Mouse (Mus musculus): ENCODE data around the gene A930009A15Rik. TPM values are rescaled to one million over a fixed set of nuclear protein-coding genes. Genes with fewer than 3 reads are reported as not detected.

Gene A930009A15Rik
- not detected in 2 replicates for polyA plus RNA-seq (2012; rRNA removed)

DNA sequence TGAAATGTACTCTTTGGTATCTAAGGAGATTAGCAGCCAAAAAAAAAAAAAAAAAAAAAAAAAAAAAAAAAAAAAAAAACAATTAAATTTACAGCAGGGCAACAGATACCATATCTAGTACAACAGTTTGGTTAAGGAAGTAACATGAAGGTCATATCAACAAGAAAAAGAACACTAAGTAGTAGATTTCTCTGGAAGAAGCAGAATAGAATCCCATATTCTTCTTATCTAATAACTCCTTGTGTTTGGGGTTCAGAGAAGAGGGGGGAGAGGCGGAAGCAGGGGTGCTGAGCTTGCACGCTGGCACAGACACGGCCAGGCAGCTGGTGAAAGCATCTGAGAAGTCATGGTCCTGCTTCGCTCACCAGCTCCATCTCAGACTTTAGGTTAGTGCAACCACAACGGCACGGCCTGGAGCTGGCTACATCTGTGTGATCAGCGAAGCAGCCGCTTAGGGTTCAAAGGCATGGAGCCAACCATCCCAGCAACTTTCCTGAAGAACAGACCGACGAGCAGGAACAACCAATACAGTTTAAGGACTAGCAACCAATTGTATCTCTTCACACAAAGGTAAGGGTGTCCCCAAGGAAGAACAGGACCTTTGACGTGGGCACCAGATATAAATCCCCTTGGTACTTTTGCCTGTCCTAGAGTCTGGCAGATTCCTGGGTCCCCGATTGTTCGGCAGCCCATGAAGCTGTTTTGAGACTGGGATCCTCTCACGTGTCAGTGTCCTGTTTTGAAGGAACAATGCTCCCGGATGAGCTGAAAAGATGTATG, at the start of gene A930009A15Rik:
A930009A15Rik (plus strand) TSS at position 275 of the 780 bp plus-strand sequence.
- Histone ChIP-seq H3K36me3 (ENCODE audit: control insufficient read depth, insufficient read depth, low read length) (no peaks in the 10 kb centered on the region), H3K4me3 (ENCODE audit: low read depth, low read length) (no peak within 1 kb of the TSS), H3K27ac (ENCODE audit: insufficient read depth, low read depth, low read length) (no peak within 1 kb of the TSS), H3K27me3 (ENCODE audit: control insufficient read depth, insufficient read depth, low read length) (no peaks in the 10 kb centered on the region), H3K4me1 (ENCODE audit: control insufficient read depth, insufficient read depth, insufficient read length, low read length) (no peaks in the 10 kb centered on the region)
- no peak for TF ChIP-seq CTCF (IDR thresholded peaks at IDR 0.05; ENCODE audit: extremely low read depth, insufficient read length, insufficient replicate concordance, low read depth, low read length)
- no peak for TF ChIP-seq POLR2A (IDR thresholded peaks at IDR 0.05; ENCODE audit: low read depth, low read length)
- 69% methylated on average over 15 of the region's 15 CpGs for WGBS

DNA sequence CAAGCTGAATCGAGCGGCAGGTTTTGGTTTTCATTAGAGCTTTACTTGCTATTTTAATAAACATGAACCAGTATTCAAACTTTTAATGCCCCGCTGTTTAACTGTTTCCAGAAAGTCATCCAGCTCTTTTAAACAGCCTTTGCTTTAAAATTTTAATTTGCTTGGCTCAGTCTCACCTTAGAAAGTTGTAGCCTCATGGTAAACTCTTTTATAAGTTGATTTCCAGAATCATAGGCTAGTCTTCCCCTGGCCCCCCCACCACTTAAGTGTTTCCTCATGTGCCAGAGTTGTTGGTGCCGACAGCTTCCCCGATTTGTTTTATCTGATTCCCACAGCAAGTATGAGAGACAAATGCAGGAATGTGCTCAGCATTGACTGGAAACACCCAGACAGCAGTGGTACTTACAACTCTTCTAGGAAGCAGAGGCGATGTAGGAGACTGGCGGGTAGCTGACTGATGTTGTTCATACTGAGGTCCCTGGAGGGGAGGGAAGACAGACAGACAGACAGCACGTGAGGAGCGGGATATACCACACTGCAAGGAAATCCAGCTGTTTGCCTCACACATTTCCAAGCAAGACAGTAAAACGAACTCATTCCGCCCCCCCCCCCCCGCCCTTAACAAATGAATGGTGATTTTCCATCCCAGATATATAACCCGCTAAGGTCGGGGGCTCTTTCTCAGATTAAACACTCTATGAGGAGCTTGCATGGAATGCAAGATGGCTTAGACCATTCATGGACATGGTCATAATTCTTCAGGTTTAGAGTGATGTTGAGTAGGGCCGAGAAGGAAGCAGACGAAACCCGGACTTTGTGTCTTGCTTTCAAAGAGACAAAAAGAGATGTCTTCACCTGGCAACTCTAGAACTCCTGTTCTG, 49.3 kb upstream of the A930009A15Rik start:
- Histone ChIP-seq H3K27me3 (ENCODE audit: control insufficient read depth, insufficient read depth, low read length) (no peaks in the 10 kb centered on the region), H3K36me3 (ENCODE audit: control insufficient read depth, insufficient read depth, low read length) (no peaks in the 10 kb centered on the region), H3K4me1 (ENCODE audit: control insufficient read depth, insufficient read depth, insufficient read length, low read length) (no peaks in the 10 kb centered on the region), H3K27ac (ENCODE audit: insufficient read depth, low read depth, low read length) (no peak overlapping the region), H3K4me3 (ENCODE audit: low read depth, low read length) (no peak overlapping the region)
- WGBS = 85% methylated on average over 17 of the region's 17 CpGs
- TF ChIP-seq POLR2A (IDR thresholded peaks at IDR 0.05; ENCODE audit: low read depth, low read length) = no peak
- TF ChIP-seq CTCF (IDR thresholded peaks at IDR 0.05; ENCODE audit: extremely low read depth, insufficient read length, insufficient replicate concordance, low read depth, low read length) = no peak

DNA sequence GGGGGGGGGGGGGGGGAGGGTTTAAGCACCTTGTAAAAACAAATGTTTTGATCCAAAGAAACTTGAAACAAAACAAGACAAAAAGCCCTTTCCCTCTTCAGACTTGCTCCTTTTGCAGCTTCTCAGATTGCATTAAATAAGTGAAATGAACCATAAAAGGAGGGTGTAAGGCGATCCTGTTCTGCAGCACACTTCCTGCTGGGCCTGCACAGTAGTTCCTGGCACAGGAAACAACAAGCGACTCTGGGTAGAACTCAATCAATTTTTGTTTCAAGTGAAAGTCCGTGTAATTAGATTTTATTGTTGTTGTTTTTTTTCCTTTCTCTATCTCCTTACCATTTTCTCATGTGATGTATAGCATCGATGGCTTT, 48.7 kb upstream of the A930009A15Rik start:
- Histone ChIP-seq H3K4me3 (ENCODE audit: low read depth, low read length) (no peak overlapping the region), H3K36me3 (ENCODE audit: control insufficient read depth, insufficient read depth, low read length) (no peaks in the 10 kb centered on the region), H3K27ac (ENCODE audit: insufficient read depth, low read depth, low read length) (no peak overlapping the region), H3K4me1 (ENCODE audit: control insufficient read depth, insufficient read depth, insufficient read length, low read length) (no peaks in the 10 kb centered on the region), H3K27me3 (ENCODE audit: control insufficient read depth, insufficient read depth, low read length) (no peaks in the 10 kb centered on the region)
- 61% methylated on average over 4 of the region's 4 CpGs for WGBS
- TF ChIP-seq CTCF (IDR thresholded peaks at IDR 0.05; ENCODE audit: extremely low read depth, insufficient read length, insufficient replicate concordance, low read depth, low read length) = no peak
- no peak for TF ChIP-seq POLR2A (IDR thresholded peaks at IDR 0.05; ENCODE audit: low read depth, low read length)

DNA sequence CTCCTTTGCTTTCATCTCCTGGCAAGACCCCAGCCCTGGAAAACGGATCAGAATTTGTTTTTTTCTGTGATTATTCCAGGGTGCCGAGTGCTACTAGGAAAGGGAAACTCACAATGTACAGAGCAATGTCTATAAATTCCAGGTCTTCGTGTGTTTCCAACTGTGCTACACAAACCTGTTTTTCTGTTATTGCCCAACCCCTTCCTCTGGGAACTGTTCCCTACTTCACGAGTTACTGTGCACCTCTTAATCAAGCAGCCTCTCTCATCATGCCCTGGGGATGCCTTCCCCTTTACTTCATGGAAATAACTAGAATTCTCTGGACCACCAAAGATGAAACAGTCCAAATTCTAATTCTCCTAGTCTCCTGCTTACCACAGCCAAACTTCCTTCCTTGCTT, 40.9 kb upstream of the A930009A15Rik start:
- 65% methylated on average over 4 of the region's 4 CpGs for WGBS

DNA sequence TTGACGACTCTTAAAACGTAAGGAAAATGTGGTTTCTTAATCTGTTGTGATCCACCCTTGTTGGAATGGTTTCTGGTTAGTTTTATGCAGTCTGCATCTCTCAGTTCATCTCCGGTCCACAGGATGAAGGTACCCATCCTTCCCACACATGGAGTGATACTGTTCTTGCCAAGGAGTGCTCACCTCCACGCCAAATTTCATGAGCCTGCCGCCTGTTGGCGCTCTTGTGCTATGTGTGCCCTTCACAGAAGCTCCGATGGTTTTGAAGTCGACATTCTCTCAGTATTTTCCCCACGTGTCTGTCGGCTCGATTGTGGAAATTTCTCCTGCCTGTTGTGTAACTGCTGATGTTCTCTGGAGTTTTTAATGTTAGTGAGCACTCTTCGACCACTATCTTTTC, 40.0 kb upstream of the A930009A15Rik start:
- WGBS = 90% methylated on average over 12 of the region's 12 CpGs

More for the DNA sequence above, 40.9 kb upstream of the A930009A15Rik start:
- Histone ChIP-seq H3K27ac (ENCODE audit: insufficient read depth, low read depth, low read length) (no peak overlapping the region), H3K27me3 (ENCODE audit: control insufficient read depth, insufficient read depth, low read length) (no peaks in the 10 kb centered on the region), H3K36me3 (ENCODE audit: control insufficient read depth, insufficient read depth, low read length) (no peaks in the 10 kb centered on the region), H3K4me1 (ENCODE audit: control insufficient read depth, insufficient read depth, insufficient read length, low read length) (no peaks in the 10 kb centered on the region), H3K4me3 (ENCODE audit: low read depth, low read length) (no peak overlapping the region)
- TF ChIP-seq POLR2A (IDR thresholded peaks at IDR 0.05; ENCODE audit: low read depth, low read length) (no peak), CTCF (IDR thresholded peaks at IDR 0.05; ENCODE audit: extremely low read depth, insufficient read length, insufficient replicate concordance, low read depth, low read length) (no peak)

DNA sequence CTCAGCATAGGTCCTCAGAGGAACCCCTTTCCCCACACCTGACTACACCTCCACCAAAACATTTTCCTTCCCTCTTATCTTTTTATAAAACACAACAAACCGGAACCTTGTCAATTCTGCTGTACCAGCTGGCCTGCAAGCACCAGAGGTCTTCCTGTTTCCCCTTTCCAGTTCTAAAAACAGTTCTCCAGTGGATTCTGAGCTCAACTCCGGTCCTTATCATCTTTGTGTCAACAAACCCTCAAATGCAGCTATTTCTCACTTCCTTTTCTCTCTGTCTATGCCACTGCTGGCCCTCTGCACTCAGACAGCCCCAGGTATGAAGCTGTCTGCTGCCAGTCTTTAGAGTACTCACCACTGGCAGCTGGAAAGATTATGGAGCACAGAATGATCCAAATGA, 39.0 kb upstream of the A930009A15Rik start:
- no peaks in the 10 kb centered on the region for H3K36me3 ChIP-seq (ENCODE audit: control insufficient read depth, insufficient read depth, low read length)
- no peak overlapping the region for H3K4me3 ChIP-seq (ENCODE audit: low read depth, low read length)
- TF ChIP-seq POLR2A (IDR thresholded peaks at IDR 0.05; ENCODE audit: low read depth, low read length) = no peak
- TF ChIP-seq CTCF (IDR thresholded peaks at IDR 0.05; ENCODE audit: extremely low read depth, insufficient read length, insufficient replicate concordance, low read depth, low read length) = no peak
- WGBS = 7% methylated on average over 2 of the region's 2 CpGs
- no peaks in the 10 kb centered on the region for H3K27me3 ChIP-seq (ENCODE audit: control insufficient read depth, insufficient read depth, low read length)
- H3K4me1 ChIP-seq (ENCODE audit: control insufficient read depth, insufficient read depth, insufficient read length, low read length) = no peaks in the 10 kb centered on the region
- no peak overlapping the region for H3K27ac ChIP-seq (ENCODE audit: insufficient read depth, low read depth, low read length)

More for the DNA sequence above, 40.0 kb upstream of the A930009A15Rik start:
- Histone ChIP-seq H3K27me3 (ENCODE audit: control insufficient read depth, insufficient read depth, low read length) (no peaks in the 10 kb centered on the region), H3K4me1 (ENCODE audit: control insufficient read depth, insufficient read depth, insufficient read length, low read length) (no peaks in the 10 kb centered on the region), H3K27ac (ENCODE audit: insufficient read depth, low read depth, low read length) (no peak overlapping the region), H3K36me3 (ENCODE audit: control insufficient read depth, insufficient read depth, low read length) (no peaks in the 10 kb centered on the region), H3K4me3 (ENCODE audit: low read depth, low read length) (no peak overlapping the region)
- TF ChIP-seq POLR2A (IDR thresholded peaks at IDR 0.05; ENCODE audit: low read depth, low read length) = no peak
- no peak for TF ChIP-seq CTCF (IDR thresholded peaks at IDR 0.05; ENCODE audit: extremely low read depth, insufficient read length, insufficient replicate concordance, low read depth, low read length)

DNA sequence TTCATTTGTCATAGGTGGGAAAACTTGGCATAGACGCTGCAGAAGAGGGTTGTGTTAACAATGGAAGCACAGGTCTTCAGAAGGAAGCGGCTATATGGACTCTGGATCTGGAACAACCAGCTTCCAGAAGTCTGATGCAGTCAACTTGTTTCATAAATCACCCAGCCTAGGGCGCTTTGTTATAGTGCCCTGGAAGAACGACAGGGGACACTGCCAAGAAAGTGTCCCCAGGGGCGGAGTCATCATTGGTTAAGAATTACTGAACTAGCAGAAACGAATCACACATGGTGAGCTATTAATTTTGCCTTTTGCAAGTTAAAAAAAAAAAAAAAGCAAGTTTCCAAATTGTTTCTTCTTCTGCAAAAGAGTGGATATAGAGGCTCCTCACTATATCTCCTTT, 26.9 kb upstream of the A930009A15Rik start:
- H3K4me3 ChIP-seq (ENCODE audit: low read depth, low read length) = no peak overlapping the region
- H3K27me3 ChIP-seq (ENCODE audit: control insufficient read depth, insufficient read depth, low read length) = peaks cover 2% of the 10 kb centered on the region; the same call in 1 of the 2 replicates
- no peak overlapping the region for H3K27ac ChIP-seq (ENCODE audit: insufficient read depth, low read depth, low read length)
- H3K4me1 ChIP-seq (ENCODE audit: control insufficient read depth, insufficient read depth, insufficient read length, low read length) = no peaks in the 10 kb centered on the region
- 48% methylated on average over 6 of the region's 6 CpGs for WGBS
- H3K36me3 ChIP-seq (ENCODE audit: control insufficient read depth, insufficient read depth, low read length) = no peaks in the 10 kb centered on the region
- TF ChIP-seq POLR2A (IDR thresholded peaks at IDR 0.05; ENCODE audit: low read depth, low read length) (no peak), CTCF (IDR thresholded peaks at IDR 0.05; ENCODE audit: extremely low read depth, insufficient read length, insufficient replicate concordance, low read depth, low read length) (no peak)

All from small intestine, adult 2 months (tissue).